Mouse (Mus musculus): ENCODE measurements around the gene Lysmd3.
"Not testable (repeated sequence)": the region's sequence is repeated elsewhere in the genome, so short reads cannot be mapped to it uniquely, and the experiment has no call there.

Gene Lysmd3

GRCm38 (mm10) chr13:81657351-81658052 is at the start of gene Lysmd3:
TSS of gene Lysmd3 (plus strand) at chr13:81657663.
- DNase-seq (ENCODE audit: low spot score in 2 of 2), result peak; percentile 85 to 95

GRCm38 (mm10) chr13:81610349-81610748 is 47.1 kb upstream of the Lysmd3 start:
- no peak for DNase-seq (ENCODE audit: low spot score in 2 of 2)

- DNase-seq (ENCODE audit: low spot score in 2 of 2), result not testable (repeated sequence)
Observed at GRCm38 (mm10) chr13:81627861-81628260, 29.6 kb upstream of the Lysmd3 start.

GRCm38 (mm10) chr13:81628631-81629190 is 28.8 kb upstream of the Lysmd3 start:
- no peak for DNase-seq (ENCODE audit: low spot score in 2 of 2)

GRCm38 (mm10) chr13:81629395-81629794 is 28.1 kb upstream of the Lysmd3 start:
- DNase-seq (ENCODE audit: low spot score in 2 of 2), result no peak

- DNase-seq (ENCODE audit: low spot score in 2 of 2), result no peak
Observed at GRCm38 (mm10) chr13:81630566-81630965, 26.9 kb upstream of the Lysmd3 start.

GRCm38 (mm10) chr13:81632720-81633415 is 24.6 kb upstream of the Lysmd3 start, which contains the start of gene Adgrv1:
TSS of gene Adgrv1 (minus strand) at chr13:81633154.
- DNase-seq (ENCODE audit: low spot score in 2 of 2), result no peak

- DNase-seq (ENCODE audit: low spot score in 2 of 2), result no peak
Observed at GRCm38 (mm10) chr13:81639624-81640023, 17.8 kb upstream of the Lysmd3 start.

GRCm38 (mm10) chr13:81640881-81641280 is 16.6 kb upstream of the Lysmd3 start:
- DNase-seq (ENCODE audit: low spot score in 2 of 2), result no peak

GRCm38 (mm10) chr13:81641289-81642045 is 16.0 kb upstream of the Lysmd3 start:
- DNase-seq (ENCODE audit: low spot score in 2 of 2), result peak; percentile 40 to 78

GRCm38 (mm10) chr13:81642491-81643149 is 14.8 kb upstream of the Lysmd3 start:
- no peak for DNase-seq (ENCODE audit: low spot score in 2 of 2)

GRCm38 (mm10) chr13:81644047-81644565 is 13.4 kb upstream of the Lysmd3 start:
- DNase-seq (ENCODE audit: low spot score in 2 of 2), result no peak

GRCm38 (mm10) chr13:81646348-81646747 is 11.1 kb upstream of the Lysmd3 start:
- no peak for DNase-seq (ENCODE audit: low spot score in 2 of 2)

- DNase-seq (ENCODE audit: low spot score in 2 of 2), result not testable (repeated sequence)
Observed at GRCm38 (mm10) chr13:81650382-81650781, 7.1 kb upstream of the Lysmd3 start.

GRCm38 (mm10) chr13:81656091-81656850 is 1.2 kb upstream of the Lysmd3 start:
- no peak for DNase-seq (ENCODE audit: low spot score in 2 of 2)

- no peak for DNase-seq (ENCODE audit: low spot score in 2 of 2)
Observed at GRCm38 (mm10) chr13:81657008-81657350, 484 bp upstream of the Lysmd3 start.

- DNase-seq (ENCODE audit: low spot score in 2 of 2), result no peak
Observed at GRCm38 (mm10) chr13:81658053-81658752, 740 bp downstream of the Lysmd3 start.

GRCm38 (mm10) chr13:81663566-81664330 is 6.3 kb downstream of the Lysmd3 start:
- no peak for DNase-seq (ENCODE audit: low spot score in 2 of 2)

GRCm38 (mm10) chr13:81664331-81664698 is 6.9 kb downstream of the Lysmd3 start:
- no peak for DNase-seq (ENCODE audit: low spot score in 2 of 2)
